Mouse (Mus musculus) gastrocnemius, postnatal 25 days (tissue): ENCODE results near the gene Megf8. TPM values are rescaled to one million over a fixed set of nuclear protein-coding genes. Genes with fewer than 3 reads are reported as not detected.
"Not testable (repeated sequence)": the region's sequence is repeated elsewhere in the genome, so short reads cannot be mapped to it uniquely, and the experiment has no call there.

Experiments used
- DNase-seq: peaks from one replicate; pipeline ENCODE4 v3.0.0; 2022
- total RNA-seq, 2 experiments: library from RNA; stranded (reverse); gene quantifications; 1 replicate in 1 of 2; 2 replicates in 1 of 2; pipeline ENCODE4 v1.2.3; 2021

Gene Megf8
- total RNA-seq, 2 experiments from 2014 or later, result 15.5 to 18.7 TPM

DNA sequence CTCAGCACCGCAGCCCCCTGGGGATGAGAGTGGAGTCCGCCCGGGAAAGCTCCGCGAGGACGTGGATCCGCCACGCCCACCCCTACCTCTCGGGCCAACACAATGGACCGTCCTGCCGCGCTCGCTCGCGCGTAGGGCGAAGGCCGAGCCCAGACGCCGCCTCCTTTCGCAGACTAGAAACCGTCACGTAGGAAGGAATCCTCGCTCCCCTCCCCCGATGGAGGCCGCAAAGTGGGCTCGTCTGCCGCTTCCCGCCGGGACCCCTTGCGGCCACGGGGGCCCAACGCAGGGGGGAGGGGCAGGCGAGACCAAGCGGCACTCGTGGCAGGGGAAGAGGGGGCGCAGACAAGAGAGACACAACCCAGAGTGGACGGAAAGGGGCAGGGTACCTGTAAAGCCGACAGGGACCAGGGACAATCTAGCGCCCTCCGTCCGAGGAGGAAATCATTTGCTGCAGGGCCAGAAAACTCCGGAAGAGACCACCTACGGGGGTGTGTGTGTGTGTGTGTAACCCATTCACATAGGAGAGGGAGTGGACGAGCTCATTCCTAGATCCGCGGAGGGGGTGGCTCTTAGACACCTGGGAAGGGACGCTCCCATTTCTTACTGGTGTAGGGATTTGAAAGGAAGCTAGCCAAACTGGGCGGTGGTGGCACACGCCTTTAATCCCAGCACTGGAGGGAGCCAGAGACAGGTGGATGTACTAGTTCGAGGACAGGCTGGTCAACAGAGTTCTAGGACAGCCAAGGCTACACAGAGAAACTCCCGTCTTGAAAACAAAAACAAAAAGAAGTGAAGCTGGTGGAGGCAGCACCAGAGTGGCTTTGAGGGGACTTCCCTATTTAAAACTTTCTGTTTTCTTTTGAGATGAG lies 19.3 kb upstream of the Megf8 start, which contains the start of gene Pafah1b3:
Gene Pafah1b3 (minus strand): TSS at position 533 of the 872 bp plus-strand sequence.
- peak; percentile 56 for DNase-seq

DNA sequence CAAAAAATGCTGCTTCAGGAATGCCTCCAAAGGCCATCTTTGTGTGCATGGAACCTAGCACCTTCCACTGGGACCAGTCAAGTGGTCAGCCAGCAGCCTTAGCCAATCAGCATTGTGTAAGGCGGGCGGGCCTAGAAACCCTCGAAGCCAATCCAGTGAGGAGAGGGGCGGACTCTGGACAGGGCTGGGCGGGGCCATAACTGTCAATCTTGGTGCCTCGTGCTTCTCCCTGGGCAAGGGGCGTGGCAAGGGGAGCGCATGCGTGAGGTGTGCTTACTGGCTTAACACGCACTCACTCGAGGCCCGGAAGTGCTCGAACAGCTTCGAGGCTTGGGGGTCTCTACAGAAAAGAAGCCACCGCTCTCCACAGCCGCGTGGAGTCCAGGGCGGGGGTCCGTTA lies 15.9 kb upstream of the Megf8 start, which contains the start of gene Prr19:
Gene Prr19 (plus strand): TSS at position 349 of the 400 bp plus-strand sequence.
- no peak for DNase-seq

DNA sequence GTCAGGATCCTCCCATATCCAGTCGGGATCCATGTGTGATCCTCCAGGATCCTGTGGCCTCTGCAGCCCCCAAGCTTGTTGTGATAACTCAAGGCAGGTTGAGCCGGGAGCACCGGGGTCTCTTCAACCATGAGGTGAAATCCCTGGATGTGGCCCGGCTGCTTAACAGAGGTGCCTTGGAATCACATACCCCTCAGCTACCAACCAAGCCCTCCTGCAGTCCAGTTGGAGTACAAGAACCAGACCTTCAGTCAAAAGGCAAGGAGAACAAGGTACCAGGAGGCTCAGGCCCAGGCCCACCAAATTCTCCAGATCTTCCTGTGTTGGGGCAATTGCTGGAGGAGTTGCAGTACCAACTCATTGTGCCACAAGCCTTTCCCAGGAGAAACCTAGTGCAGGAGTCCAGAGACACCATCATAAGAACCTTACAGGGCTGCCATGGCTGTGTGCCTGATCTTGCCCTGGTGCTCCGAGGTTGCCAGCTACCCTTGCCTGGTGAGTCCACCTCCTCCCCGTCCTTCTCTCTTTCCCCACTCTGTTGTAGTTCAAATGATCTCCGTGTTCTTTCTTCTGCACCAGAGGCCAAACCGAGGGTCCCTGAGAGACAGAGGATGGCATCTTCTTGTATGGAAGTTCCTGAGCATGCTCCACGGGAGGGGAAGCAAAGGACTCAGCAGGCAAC lies 13.8 kb upstream of the Megf8 start:
- no peak for DNase-seq

DNA sequence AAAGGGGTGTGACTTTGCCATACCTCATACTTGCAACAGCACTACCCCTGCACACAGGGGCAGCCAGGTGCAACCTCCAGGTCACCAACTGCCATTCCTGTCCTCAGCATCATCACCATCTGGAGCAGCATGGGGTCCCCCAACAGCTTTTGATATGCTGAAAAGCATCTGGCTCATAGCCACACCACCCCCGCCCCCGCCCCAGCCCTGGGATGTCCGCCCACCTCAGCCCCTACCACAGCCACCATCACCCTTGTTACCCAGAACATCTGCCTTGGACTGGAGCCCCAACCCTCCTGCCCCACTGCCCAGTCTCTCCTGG lies 13.3 kb upstream of the Megf8 start:
- DNase-seq, result no peak

DNA sequence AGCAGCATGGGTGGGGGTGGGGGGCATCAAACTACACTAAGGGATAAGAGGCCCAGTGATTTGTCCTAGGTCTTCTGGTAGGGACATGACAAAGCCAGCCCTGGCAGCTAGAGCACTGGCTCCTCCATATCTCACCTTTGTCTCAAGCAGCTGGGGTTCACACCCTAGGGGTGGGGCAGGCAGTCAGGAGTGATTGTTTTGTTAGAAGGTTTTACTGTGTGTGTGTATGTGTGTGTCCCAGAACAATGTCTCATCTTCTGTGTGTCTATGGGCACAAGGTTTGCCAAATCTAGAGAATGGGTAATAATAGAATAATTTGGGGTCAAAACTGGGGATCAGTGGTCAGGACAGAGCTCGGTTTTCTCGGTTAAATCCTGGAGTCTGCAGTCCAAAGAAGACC lies 11.5 kb upstream of the Megf8 start:
- DNase-seq, result no peak

DNA sequence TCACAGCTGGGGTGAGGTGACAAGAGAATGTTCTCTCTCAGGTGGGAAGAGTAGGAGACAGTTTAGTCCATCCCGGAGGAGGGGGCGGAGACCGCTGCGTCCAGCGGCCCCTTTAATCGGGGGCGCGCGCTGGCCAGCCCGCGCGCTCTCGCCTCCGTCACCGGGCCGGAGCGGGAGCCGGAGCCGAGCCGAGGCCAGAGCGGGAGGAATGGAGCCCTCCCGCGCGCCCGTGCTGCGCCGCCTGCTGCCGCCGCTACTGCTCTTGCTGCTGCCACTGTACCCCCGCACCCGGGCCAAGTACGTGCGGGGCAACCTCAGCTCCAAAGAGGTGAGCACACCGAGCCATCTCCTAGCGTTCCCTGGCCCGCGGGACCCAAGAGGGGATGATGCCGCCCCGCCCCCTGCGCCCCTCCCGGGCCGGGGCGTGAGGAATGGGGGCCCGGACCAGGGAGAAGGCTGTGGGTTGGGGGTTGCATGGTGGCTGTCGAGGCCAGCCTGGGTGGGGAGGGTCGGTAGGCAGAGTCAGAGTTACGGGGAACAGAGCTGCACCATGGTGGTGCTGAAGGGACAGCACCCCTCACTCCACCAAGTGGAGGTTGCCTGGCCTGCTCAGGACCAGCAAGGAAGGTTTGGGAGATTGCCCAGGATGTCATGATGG lies 10.9 kb upstream of the Megf8 start, which contains the start of gene Tmem145:
Gene Tmem145 (plus strand): TSS at position 151 of the 658 bp plus-strand sequence.
- DNase-seq, result no peak

DNA sequence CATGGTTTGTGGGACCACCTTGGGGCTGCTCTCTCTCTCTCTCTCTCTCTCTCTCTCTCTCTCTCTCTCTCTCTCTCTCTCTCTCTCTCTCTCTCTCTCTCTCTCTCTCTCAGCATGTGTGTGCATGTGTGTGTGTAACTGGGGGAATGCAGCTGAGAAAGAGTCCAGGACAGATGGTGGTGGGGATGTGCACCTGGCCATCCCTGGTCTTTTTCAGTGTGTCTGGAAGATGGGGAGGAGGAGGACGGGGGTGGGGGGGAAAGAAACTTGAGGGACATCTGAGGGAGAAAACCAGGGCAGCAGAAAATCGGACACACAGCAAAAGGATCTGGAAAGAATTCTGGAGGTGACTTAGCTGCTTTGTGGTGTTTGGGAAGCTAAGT lies 10.4 kb upstream of the Megf8 start:
- DNase-seq, result no peak

DNA sequence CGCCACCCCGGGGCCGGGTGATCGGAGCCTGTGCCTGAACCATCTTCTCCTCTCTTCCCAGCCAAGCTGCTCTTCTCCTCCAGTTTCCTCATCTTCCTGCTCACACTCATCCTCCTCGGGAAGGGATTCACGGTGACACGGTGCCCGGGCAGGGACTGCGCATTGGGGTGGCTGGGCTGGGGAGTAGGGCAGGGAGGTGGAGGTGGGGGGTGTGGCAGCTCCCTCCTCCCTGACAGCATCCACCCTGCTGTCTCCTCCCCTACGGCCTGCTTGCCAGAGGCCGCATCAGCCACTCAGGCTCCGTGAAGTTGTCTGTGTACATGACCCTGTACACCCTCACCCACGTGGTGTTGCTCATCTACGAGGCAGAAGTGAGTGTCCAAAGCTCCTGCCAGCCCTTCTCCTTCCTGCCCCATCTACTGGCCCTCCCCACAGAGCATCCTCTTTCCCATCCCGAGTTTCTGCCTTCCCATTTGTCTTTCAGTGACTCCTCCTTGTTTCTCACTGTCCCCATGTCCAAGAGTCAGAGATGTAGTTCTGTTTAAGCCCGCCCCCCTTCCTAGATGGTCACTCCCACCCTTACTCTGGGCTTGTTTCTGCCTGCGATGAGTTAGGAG lies 8.2 kb upstream of the Megf8 start:
- DNase-seq, result no peak

DNA sequence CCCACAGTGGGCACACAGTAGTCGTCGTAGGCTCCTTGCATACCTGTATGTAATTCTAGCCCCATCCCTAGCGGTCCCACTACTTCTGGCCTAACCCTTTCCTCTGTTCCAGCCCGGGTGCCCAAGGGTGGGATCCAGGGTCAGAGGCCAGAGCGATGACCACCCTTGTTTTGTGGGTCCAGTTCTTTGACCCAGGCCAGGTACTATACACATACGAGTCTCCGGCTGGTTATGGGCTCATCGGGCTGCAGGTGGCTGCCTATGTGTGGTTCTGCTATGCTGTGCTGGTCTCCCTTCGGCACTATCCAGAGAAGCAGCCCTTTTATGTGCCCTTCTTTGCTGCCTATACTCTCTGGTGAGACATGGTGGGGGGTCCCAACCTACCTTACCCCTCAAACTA lies 7.5 kb upstream of the Megf8 start:
- no peak for DNase-seq

DNA sequence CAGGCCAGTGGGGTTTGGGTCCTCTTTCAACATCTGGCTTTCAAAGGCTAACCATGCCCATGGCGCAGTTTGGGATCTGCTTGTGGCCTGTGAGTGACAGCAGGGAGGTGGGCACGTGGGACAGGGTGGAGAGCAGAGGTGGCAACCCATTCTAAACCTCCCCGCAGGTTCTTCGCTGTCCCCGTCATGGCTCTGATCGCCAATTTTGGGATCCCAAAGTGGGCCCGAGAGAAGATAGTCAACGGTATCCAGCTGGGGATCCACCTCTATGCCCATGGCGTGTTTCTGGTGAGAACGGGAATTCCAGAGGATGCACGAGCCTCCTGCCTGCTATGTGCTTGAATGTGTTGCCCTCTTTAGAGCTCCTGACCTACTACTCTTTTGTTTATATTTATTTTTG lies 5.8 kb upstream of the Megf8 start:
- DNase-seq, result no peak

DNA sequence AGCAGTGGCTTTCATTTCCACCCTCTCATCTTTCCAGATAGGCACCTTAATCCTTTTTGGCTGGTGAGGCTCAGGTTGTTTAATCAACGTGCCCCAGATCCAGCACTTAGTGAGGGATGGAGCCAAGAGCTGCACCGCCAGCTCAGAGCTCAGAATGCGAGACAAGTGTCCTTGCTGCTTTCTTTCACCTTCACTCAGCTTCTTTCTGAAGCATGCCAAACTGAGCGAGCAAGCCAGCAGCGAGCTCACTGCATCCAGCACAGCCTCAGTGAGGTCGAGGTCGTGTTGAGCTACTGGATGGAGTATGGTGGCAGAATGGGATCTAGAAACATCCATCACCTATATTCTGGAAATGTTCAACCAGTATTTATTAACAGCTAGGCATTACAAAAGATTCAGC lies 3.6 kb upstream of the Megf8 start:
- DNase-seq, result no peak

DNA sequence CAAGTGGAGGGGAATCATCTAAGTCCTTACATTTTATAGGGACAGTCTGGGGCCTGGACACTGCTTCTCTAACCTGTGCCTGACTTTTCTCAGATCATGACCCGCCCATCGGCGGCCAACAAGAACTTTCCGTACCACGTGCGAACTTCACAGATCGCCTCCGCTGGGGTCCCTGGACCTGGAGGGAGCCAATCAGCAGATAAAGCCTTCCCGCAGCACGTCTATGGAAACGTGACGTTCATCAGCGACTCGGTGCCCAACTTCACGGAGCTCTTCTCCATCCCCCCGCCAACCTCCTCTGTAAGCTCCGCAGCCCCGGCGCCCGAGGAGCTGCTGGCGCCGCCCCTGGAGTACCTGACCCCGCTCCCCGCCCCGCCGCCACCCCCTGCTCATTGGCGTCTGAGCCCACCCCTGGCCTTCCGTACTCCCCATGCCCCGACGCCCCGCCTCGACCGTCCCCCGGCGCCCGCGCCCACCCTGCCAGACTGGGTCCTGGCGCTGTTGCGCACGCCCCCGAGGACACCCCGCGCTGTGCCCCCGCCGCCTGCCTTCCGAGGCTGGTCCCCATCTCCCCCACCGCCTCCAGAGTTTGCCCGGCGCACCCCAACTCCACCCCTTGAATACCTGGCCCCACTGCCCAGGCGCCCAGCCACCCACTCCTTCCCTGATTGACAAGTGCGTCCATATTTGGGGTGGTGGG lies 2.2 kb upstream of the Megf8 start:
- DNase-seq, result no peak

DNA sequence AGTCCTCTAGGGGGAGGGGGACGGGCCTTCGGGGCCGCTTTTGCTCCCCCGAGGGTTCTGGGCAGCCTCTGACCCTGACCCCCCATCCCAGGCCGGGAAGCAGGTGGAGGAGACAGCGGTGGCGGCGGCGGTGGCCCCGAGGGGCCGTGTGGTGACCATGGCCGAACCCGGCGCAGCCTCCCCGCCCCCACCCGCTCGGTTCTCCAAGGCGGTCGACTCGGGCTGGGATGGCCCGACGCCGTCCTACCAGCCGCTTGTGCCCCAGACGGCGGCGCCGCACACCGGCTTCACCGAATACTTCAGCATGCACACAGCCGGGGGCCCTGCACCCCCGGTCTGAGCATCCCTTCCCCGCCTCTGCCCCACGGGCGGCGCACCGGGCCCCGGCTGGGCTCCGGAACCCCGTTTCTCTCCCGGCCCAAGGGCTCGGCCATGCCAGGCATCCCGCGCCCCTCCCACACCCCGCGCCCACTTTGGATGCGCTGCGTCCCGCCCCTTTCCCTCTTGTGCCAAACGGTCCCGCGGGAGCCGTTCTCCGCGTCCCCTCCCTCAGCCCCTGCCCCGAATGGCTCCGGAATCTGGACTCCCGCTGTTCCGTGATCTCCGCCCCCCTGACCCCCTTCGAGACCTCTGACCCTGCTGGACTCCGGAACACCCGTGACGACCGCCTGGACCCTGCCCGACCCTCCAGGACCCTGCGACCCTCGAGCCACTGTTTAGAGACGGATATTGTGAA lies 1.5 kb upstream of the Megf8 start:
- peak; percentile 21 for DNase-seq

DNA sequence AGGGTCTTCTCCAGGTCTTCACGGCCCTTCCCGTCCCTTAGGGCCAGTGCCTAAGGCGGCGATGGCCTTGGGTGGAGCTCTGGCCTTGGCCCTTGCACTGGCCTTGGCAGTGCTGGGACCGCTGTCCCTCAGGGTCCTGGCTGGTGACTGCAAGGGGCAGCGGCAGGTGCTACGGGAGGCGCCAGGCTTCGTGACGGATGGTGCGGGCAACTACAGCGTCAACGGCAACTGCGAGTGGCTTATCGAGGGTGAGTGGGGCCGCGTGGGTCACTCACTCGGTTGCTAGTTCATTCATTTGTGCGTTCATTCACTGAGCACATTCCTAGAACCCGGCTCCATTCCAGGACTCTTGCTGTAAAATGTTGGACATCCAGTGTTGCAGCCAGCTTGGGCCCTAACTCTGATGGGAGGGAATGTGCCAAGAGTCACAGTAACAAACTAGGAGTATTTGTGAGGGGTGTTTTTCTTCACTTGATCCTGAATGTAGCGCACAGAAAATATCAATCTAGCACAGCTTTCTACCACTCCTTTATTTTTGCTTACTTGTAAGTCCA lies 559 bp downstream of the Megf8 start:
- no peak for DNase-seq

DNA sequence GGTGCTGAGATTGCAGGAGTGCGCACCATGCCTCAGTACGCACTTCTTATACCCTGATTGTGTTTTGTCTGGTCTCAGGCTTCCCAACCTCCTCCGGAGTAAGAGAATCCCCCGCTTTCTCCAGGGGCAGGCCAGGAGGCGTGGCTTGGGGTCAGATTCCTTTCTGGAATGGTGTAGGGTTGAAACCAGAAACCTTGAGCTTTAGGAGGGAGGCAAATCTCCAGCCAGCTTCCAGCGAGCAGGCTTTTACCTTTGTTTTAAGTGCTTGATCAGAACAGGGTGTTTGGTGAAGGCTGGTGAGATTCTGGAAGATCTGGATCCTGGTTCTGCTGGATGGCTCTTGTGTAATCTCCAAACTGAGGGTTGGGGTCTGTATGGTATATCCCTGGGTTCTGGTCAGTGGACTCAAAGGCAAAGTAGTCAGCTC lies 5.1 kb downstream of the Megf8 start:
- peak; percentile 28 for DNase-seq

DNA sequence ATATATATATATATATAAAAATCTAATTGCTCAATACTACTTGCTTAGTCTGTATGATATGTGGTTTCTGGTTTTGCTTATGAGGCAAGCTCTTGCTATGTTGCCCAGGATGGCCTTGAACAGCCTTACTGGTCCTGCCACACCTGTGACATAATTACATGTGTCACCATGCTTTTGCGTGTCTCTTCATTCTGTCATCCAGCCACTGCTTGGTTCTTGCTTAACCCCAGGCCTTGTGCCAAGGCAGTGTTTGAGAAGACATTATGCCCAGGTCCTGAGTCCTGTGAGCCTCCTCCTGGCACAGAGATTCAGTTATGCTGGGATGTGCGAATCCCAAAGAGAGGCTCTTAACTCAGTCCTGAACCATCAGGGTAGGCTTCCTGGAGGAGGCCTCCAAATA lies 6.3 kb downstream of the Megf8 start:
- no peak for DNase-seq

DNA sequence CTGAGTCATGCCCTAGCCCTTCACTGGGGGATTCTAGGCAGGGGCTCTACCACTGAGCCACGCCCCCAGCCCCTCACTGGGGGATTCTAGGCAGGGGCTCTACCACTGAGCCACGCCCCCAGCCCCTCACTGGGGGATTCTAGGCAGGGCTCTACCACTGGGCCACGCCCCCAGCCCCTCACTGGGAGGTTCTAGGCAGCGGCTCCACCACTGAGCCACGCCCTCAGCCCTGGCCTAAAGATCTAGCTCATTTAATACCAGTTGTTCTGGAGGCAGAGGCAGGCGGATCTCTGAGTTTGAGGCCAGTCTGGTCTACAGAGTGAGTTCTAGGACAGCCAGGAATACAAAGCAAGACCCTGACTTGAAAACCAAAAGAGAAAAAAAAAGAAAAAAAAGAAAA lies 8.5 kb downstream of the Megf8 start:
- not testable (repeated sequence) for DNase-seq

DNA sequence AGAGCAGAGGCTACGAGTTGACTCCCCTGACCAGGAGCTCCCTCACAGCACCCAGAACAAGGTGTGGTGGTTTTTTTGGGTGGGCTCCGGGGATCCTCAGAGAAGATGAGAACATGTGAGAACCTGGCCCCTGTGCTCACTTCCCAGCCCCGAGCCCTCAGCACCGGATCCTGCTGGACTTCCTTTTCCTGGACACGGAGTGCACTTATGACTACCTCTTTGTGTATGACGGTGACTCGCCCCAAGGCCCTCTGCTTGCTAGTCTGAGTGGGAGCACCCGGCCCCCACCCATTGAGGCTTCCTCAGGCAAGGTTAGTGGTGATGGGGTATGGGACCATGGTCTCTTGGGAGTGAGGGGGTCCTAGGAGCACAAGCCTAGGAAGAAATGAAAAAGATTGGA lies 9.3 kb downstream of the Megf8 start:
- DNase-seq, result no peak

DNA sequence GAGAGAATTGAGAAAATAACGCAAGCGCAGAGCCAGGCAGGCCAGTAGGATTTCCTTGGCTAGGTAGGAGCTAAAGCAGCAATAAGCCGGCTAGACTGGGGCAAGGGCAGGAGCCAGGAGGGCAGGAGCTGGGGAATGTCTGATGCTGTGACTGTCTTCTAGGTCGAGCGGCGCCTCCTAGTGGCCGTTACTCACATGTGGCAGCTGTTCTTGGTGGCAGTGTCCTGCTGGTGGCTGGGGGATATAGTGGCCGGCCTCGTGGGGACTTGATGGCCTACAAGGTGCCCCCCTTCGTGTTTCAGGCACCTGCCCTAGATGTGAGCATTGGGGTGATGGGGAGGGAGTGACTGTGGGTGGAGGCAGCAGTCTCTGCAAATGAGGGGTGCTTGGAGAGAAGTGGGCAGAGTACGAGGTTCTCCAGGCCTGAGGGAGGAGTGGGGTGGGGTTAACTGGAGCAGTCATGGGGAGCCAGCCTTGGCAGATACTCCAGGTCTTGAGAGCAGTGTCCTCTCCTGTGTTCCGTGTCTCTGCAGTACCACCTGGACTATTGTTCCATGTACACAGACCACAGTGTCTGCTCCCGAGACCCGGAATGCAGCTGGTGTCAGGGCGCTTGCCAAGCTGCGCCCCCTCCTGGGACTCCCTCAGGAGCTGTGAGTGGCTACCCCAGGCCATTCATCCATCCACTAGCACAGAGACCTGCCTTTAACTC lies 16.8 kb downstream of the Megf8 start:
- DNase-seq, result peak; percentile 69

DNA sequence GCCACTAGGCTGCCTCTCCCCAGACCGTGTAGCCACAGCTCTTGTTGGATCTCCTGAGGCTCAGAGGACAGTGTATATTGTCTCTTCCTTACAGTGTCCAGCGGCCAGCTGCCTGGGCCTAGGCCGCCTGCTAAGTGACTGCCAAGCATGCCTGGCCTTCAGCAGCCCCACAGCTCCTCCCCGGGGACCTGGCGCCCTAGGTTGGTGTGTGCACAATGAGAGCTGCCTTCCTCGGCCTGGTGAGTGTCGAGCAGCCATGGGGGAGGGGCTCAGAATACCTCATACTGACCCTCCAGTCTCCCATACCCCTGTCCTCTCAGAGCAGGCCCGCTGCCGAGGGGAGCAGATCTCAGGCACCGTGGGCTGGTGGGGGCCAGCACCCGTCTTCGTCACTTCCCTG lies 17.5 kb downstream of the Megf8 start:
- no peak for DNase-seq
